Mouse (Mus musculus) liver, adult 2 months (tissue): ENCODE measurements at regions not wholly inside any gene's neighbourhood (a gene's known extent, or its start where the extent isn't known, plus 50 kb on each side); places are given as distances from the start of the nearest gene placed in this dataset.

ENCODE experiments used
- DNase-seq: peaks from one replicate; pipeline ENCODE4 v3.0.0-alpha.2; 2011; ENCODE audit warnings: low read depth, low spot score; ENCODE audit errors: extremely low read depth
- H3K27ac ChIP-seq: fragments of 200-500 bp; replicated peaks from 2 replicates; pipeline ENCODE4 v1.5.1; 2012; ENCODE audit warnings: low read depth, mild to moderate bottlenecking, control low read depth, inconsistent platforms, low read length; ENCODE audit not compliant: insufficient read depth
- H3K27me3 ChIP-seq: fragments of 200-500 bp; 2 replicates; pipeline ENCODE4 v1.6.1; 2012; ENCODE audit warnings: mild to moderate bottlenecking, moderate library complexity, low read length, inconsistent platforms; ENCODE audit not compliant: control insufficient read depth, insufficient read depth
- H3K36me3 ChIP-seq: fragments of 200-500 bp; 2 replicates; pipeline ENCODE4 v1.6.1; 2012; ENCODE audit warnings: low read length, inconsistent platforms; ENCODE audit not compliant: control insufficient read depth, insufficient read depth
- H3K4me1 ChIP-seq: fragments of 200-500 bp; 2 replicates; pipeline ENCODE4 v1.6.1; 2011; ENCODE audit warnings: low read length; ENCODE audit not compliant: control insufficient read depth, insufficient read depth
- H3K4me3 ChIP-seq: fragments of 200-500 bp; 2 replicates; pipeline ENCODE4 v1.5.1; 2011; ENCODE audit warnings: low read depth, mild to moderate bottlenecking, control low read depth, low read length, moderate library complexity; ENCODE audit not compliant: insufficient read depth
- H3K79me2 ChIP-seq: fragments of 200-500 bp; 2 replicates; pipeline ENCODE4 v1.6.1; 2012; ENCODE audit warnings: inconsistent platforms, mild to moderate bottlenecking, low read length, moderate library complexity; ENCODE audit not compliant: control insufficient read depth, insufficient read depth
- H3K9ac ChIP-seq: fragments of 200-500 bp; 2 replicates; pipeline ENCODE4 v1.6.1; 2012; ENCODE audit warnings: low read depth, mild to moderate bottlenecking, control low read depth, inconsistent platforms, low read length
- CTCF ChIP-seq: fragments of 200-500 bp; IDR thresholded peaks from 2 replicates; pipeline ENCODE4 v1.5.1; 2011; ENCODE audit warnings: low read depth, low read length, control low read depth
- POLR2A ChIP-seq: fragments of 200-500 bp; IDR thresholded peaks from 2 replicates; pipeline ENCODE4 v1.6.1; 2011; ENCODE audit warnings: low read length, control low read depth; ENCODE audit not compliant: insufficient read depth; ENCODE audit errors: extremely low read depth
- WGBS: fragments of 180-500 bp; shearing (Covaris S2); methylation state at CpG from one replicate; pipeline ENCODE4 v1.1.7; 2018; 5-methylcytosine and 5-hydroxymethylcytosine counted together

DNA sequence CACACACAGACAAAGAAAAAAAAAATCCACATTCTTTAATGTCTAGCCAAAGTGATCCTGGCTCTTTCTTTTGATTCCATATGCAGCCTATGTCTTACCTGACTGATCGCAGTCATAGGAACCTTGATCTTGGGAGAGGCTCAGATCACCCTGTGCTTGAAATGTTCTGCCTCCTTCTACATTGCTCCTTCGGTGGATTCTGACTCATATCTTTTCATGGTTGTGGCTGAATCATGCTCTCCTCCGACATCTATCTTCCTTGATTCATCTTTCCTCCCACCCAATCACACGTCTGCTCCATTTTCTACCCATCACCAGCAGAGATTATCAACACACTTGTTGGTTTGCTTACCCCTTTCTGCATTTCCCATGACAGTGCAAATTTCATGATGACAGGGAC is 132.0 kb downstream of the Gm11146 start:
- WGBS, result 76% methylated on average over 4 of the region's 4 CpGs
- Histone ChIP-seq H3K9ac (no peak overlapping the region), H3K4me1 (peaks cover 7% of the 10 kb centered on the region; the same call in 1 of the 2 replicates), H3K27ac (0 out of 2 replicates have a peak overlapping the region, but pooled peaks have one; percentile 19), H3K36me3 (no peaks in the 10 kb centered on the region), H3K79me2 (no peaks in the 10 kb centered on the region; the same call in 1 of the 2 replicates), H3K27me3 (no peaks in the 10 kb centered on the region), H3K4me3 (no peak overlapping the region)
- DNase-seq, result peak; percentile 64
- TF ChIP-seq CTCF (no peak), POLR2A (no peak)

DNA sequence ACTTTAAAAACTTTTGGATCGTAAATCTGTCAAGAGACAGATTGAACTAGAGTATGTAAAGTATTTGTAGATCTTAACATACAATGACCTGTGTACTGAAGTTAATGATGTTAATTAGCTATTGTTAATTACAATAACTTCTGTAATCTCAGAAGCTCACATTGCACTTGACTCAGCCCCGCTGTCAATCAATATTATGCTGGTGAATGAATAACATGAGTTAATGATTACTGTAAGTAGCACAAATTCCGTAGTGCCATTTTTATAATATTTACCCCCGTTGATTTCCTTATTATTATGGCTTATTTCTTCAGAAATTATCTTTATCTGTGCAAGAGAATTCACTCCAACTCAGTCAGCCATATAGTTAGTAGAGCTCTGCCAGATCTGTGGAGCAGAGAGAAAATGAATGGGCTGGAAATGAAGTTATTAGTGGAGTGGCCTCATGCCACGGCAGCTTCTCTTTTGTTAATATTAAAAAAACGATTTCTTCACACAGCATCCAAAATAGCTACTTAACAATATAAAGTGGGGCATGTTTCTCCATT is 132.5 kb downstream of the Gm11146 start:
- Histone ChIP-seq H3K36me3 (no peaks in the 10 kb centered on the region), H3K27me3 (no peaks in the 10 kb centered on the region), H3K9ac (no peak overlapping the region), H3K79me2 (no peaks in the 10 kb centered on the region; the same call in 1 of the 2 replicates), H3K27ac (no peak overlapping the region), H3K4me3 (peak overlapping the region; percentile 59), H3K4me1 (peaks cover 7% of the 10 kb centered on the region; the same call in 1 of the 2 replicates)
- no peak for TF ChIP-seq CTCF
- TF ChIP-seq POLR2A, result no peak
- WGBS, result 39% methylated on average over 6 of the region's 6 CpGs
- DNase-seq, result peak; percentile 79

DNA sequence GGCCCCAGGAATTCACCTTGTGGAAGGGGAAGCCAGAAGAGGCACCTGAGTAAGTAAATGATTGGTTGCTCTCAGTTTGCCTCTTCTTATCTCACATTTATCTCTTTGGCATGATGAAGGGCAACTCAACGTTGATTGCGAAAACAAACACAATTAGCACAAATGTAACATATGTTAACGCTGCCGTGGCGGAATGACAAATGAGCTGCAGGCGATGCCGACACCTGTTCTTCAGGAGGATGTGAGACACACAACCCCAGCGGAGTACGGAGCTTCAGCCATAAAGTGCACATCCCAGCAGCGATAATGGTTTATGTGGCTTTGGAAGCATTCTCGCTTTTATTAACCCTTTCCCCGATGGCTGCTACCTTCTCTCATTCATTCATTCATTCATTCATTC is 134.7 kb downstream of the Gm11146 start:
- no peak overlapping the region for H3K4me3 ChIP-seq
- no peak for TF ChIP-seq POLR2A
- TF ChIP-seq CTCF, result no peak
- no peak overlapping the region for H3K27ac ChIP-seq
- 68% methylated on average over 12 of the region's 12 CpGs for WGBS
- H3K4me1 ChIP-seq, result peaks cover 7% of the 10 kb centered on the region; the same call in 1 of the 2 replicates
- no peaks in the 10 kb centered on the region for H3K27me3 ChIP-seq
- H3K79me2 ChIP-seq, result no peaks in the 10 kb centered on the region; the same call in 1 of the 2 replicates
- no peak for DNase-seq
- no peaks in the 10 kb centered on the region for H3K36me3 ChIP-seq
- H3K9ac ChIP-seq, result no peak overlapping the region

DNA sequence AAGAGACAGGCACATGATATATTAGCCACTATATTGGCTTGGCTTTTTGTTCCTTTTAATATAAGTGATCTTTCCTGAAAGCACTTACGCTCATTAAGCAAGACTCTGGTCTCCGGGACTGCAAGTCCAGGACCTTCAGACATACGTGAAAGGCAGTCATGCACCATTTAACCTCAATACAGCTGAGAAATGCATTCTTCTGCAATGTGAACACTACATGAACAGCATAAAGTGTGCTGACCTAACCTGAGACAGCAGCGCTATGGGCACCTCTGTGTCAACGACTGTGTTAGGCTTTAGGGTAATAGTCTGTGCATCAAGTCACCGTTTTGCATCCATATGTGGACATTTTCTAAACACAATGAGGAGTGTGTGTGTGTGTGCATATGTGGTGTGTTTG is 137.3 kb downstream of the Gm11146 start:
- no peak for TF ChIP-seq POLR2A
- no peak for TF ChIP-seq CTCF
- no peak overlapping the region for H3K4me3 ChIP-seq
- no peak overlapping the region for H3K9ac ChIP-seq
- H3K36me3 ChIP-seq, result no peaks in the 10 kb centered on the region
- no peak overlapping the region for H3K27ac ChIP-seq
- H3K27me3 ChIP-seq, result no peaks in the 10 kb centered on the region
- DNase-seq, result no peak
- H3K4me1 ChIP-seq, result peaks cover 4% of the 10 kb centered on the region; the same call in 1 of the 2 replicates
- WGBS, result 95% methylated on average over 6 of the region's 6 CpGs
- no peaks in the 10 kb centered on the region for H3K79me2 ChIP-seq

DNA sequence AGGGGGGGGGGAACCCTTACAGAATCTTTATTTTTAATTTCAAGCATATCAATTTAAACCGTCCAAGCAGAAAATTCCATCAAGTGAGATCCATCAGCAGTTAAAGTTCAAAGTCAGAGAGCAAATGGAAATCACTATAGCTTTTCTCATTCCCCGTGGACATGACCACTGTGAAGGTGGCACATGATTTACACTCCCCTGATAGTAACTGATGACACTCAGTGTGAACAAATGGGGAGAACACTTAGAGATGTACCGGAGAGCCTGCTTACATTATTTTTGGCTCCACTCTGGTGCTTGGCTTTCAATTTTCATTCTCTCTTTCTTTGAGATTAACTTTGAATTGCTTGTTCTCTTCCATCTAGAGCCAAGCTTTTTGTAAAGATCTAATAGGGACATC is 140.0 kb downstream of the Gm11146 start:
- WGBS, result 95% methylated on average over 3 of the region's 3 CpGs
- DNase-seq, result no peak
- Histone ChIP-seq H3K27me3 (no peaks in the 10 kb centered on the region), H3K4me3 (no peak overlapping the region), H3K36me3 (no peaks in the 10 kb centered on the region), H3K79me2 (no peaks in the 10 kb centered on the region), H3K27ac (no peak overlapping the region), H3K4me1 (no peaks in the 10 kb centered on the region; the same call in 1 of the 2 replicates), H3K9ac (no peak overlapping the region)
- TF ChIP-seq POLR2A (no peak), CTCF (no peak)

DNA sequence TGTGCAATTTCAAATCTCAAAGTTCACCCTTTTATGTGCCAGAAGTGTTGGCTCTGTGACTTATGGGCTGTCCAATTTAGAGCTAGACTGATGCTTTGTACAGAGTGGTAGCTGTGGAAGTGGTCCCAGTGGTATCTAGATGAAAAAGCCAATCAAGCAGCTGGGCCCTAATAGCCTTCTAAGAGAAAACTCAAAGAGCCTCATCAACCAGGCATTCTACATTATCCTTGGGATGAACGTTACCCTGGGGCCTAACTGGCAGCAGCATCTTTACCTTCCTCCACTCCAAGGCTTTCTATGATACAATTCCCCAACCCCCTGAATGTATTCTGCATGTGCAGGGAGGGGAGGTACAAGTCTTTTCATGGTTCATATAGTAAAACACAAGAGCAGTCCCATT is 140.4 kb downstream of the Gm11146 start:
- H3K4me3 ChIP-seq, result no peak overlapping the region
- no peak overlapping the region for H3K27ac ChIP-seq
- H3K27me3 ChIP-seq, result no peaks in the 10 kb centered on the region
- 93% methylated on average over 1 of the region's 1 CpGs for WGBS
- peak; percentile 52 for DNase-seq
- no peak for TF ChIP-seq POLR2A
- no peak for TF ChIP-seq CTCF
- H3K79me2 ChIP-seq, result no peaks in the 10 kb centered on the region; the same call in 1 of the 2 replicates
- no peak overlapping the region for H3K9ac ChIP-seq
- no peaks in the 10 kb centered on the region for H3K36me3 ChIP-seq
- H3K4me1 ChIP-seq, result no peaks in the 10 kb centered on the region
